Mouse (Mus musculus) stomach, embryonic 16.5 days (tissue): ENCODE data around the gene Gm20661. TPM values are rescaled to one million over a fixed set of nuclear protein-coding genes. Genes with fewer than 3 reads are reported as not detected.
A peak's percentile ranks its signal among the peaks of the same experiment; 100 is the strongest.
"Not testable (repeated sequence)": the region's sequence is repeated elsewhere in the genome, so short reads cannot be mapped to it uniquely, and the experiment has no call there.

Source experiments
- ATAC-seq: fragments of 200-750 bp; cut with Nextera tagmentation; 2 replicates; pipeline ENCODE4 v1.8.0; 2017; ENCODE audit warnings: moderate number of reproducible peaks, moderate TSS enrichment; ENCODE audit not compliant: insufficient read depth, low FRiP score
- H3K27ac ChIP-seq: fragments of 300-500 bp; sonication (generic); 2 replicates; pipeline ENCODE4 v1.5.1; 2014; ENCODE audit warnings: low read length
- H3K27me3 ChIP-seq: fragments of 300-500 bp; sonication (generic); 2 replicates; pipeline ENCODE4 v1.6.1; 2014; ENCODE audit warnings: low read length, control low read depth, mixed read lengths; ENCODE audit not compliant: control insufficient read depth, insufficient read depth
- H3K36me3 ChIP-seq: fragments of 300-500 bp; sonication (generic); 2 replicates; pipeline ENCODE4 v1.6.1; 2014; ENCODE audit warnings: low read length; ENCODE audit not compliant: control insufficient read depth, insufficient read depth
- H3K4me1 ChIP-seq: fragments of 300-500 bp; sonication (generic); 2 replicates; pipeline ENCODE4 v1.6.1; 2014; ENCODE audit warnings: low read length, control low read depth, mixed read lengths; ENCODE audit not compliant: control insufficient read depth, insufficient read depth
- H3K4me2 ChIP-seq: fragments of 300-500 bp; sonication (generic); 2 replicates; pipeline ENCODE4 v1.6.1; 2014; ENCODE audit warnings: low read depth, low read length, mixed read lengths
- H3K4me3 ChIP-seq: fragments of 300-500 bp; sonication (generic); replicated peaks from 2 replicates; pipeline ENCODE4 v1.5.1; 2014; ENCODE audit warnings: mild to moderate bottlenecking, low read length
- H3K9ac ChIP-seq: fragments of 300-500 bp; sonication (generic); 2 replicates; pipeline ENCODE4 v1.6.1; 2014; ENCODE audit warnings: low read length
- H3K9me3 ChIP-seq: fragments of 300-500 bp; sonication (generic); replicated peaks from 2 replicates; pipeline ENCODE4 v1.6.1; 2016; ENCODE audit warnings: low read length, control low read depth; ENCODE audit not compliant: control insufficient read depth
- WGBS: fragments of 180-500 bp; shearing (Covaris S2); extraction: QIAGEN DNeasy Blood & Tissue Kit; methylation state at CpG from one replicate; pipeline ENCODE4 v1.1.7; 2014; 5-methylcytosine and 5-hydroxymethylcytosine counted together
- polyA plus RNA-seq: library from polyadenylated mRNA; unstranded; fragments of >200 nt; fragmentation: Nextera tagmentation; extraction: Ambion mirVana; gene quantifications from 2 replicates; pipeline ENCODE4 v1.2.1, GENCODE M21; 2015

Gene Gm20661
- polyA plus RNA-seq, 1 experiment from 2014 or later, result 5.9 TPM

GRCm38 (mm10) chr9:108003531-108003890, 20.7 kb downstream of the Gm20661 start:
- Histone ChIP-seq H3K36me3 (no peaks in the 10 kb centered on the region), H3K9ac (peak overlapping the region; percentile 99), H3K27me3 (no peaks in the 10 kb centered on the region), H3K4me2 (peak overlapping the region; percentile 82), H3K4me1 (peaks cover 11% of the 10 kb centered on the region; the same call in 1 of the 2 replicates), H3K27ac (peak overlapping the region; percentile 91; the same call in 1 of the 2 replicates), H3K9me3 (no peaks in the 10 kb centered on the region), H3K4me3 (peak overlapping the region; percentile 85)
- ATAC-seq, result no peak
- 12% methylated on average over 8 of the region's 8 CpGs for WGBS

- peaks cover 11% of the 10 kb centered on the region; the same call in 1 of the 2 replicates for H3K4me1 ChIP-seq
- H3K27me3 ChIP-seq, result no peaks in the 10 kb centered on the region
- ATAC-seq, result no peak
- no peak overlapping the region for H3K4me3 ChIP-seq
- H3K36me3 ChIP-seq, result no peaks in the 10 kb centered on the region
- 79% methylated on average over 5 of the region's 5 CpGs for WGBS
- H3K4me2 ChIP-seq, result no peak overlapping the region
- no peak overlapping the region for H3K27ac ChIP-seq
- no peak overlapping the region for H3K9ac ChIP-seq
- no peaks in the 10 kb centered on the region for H3K9me3 ChIP-seq
Measured at GRCm38 (mm10) chr9:108008041-108008440, 25.2 kb downstream of the Gm20661 start.

GRCm38 (mm10) chr9:108010385-108010784, 27.5 kb downstream of the Gm20661 start:
- Histone ChIP-seq H3K27me3 (no peaks in the 10 kb centered on the region), H3K4me2 (no peak overlapping the region), H3K4me1 (no peaks in the 10 kb centered on the region), H3K36me3 (no peaks in the 10 kb centered on the region), H3K9ac (no peak overlapping the region), H3K27ac (no peak overlapping the region), H3K9me3 (no peaks in the 10 kb centered on the region), H3K4me3 (no peak overlapping the region)
- no peak for ATAC-seq

GRCm38 (mm10) chr9:108013577-108013976, 30.7 kb downstream of the Gm20661 start:
- ATAC-seq, H3K9me3 ChIP-seq, H3K4me2 ChIP-seq, H3K27ac ChIP-seq, H3K4me1 ChIP-seq, H3K27me3 ChIP-seq, H3K4me3 ChIP-seq, H3K9ac ChIP-seq, H3K36me3 ChIP-seq: not testable (repeated sequence)
- WGBS, result 98% methylated on average over 2 of the region's 2 CpGs

- no peak for ATAC-seq
- no peak overlapping the region for H3K27ac ChIP-seq
- no peak overlapping the region for H3K4me2 ChIP-seq
- H3K4me3 ChIP-seq, result no peak overlapping the region
- no peaks in the 10 kb centered on the region for H3K27me3 ChIP-seq
- peaks cover 2% of the 10 kb centered on the region; the same call in 1 of the 2 replicates for H3K4me1 ChIP-seq
- H3K36me3 ChIP-seq, result no peaks in the 10 kb centered on the region
- no peaks in the 10 kb centered on the region for H3K9me3 ChIP-seq
- H3K9ac ChIP-seq, result no peak overlapping the region
- WGBS, result 80% methylated on average over 3 of the region's 3 CpGs
Measured at GRCm38 (mm10) chr9:108017127-108017526, 34.3 kb downstream of the Gm20661 start.

GRCm38 (mm10) chr9:108020741-108021140, 37.9 kb downstream of the Gm20661 start:
- H3K4me1 ChIP-seq, result peaks cover 3% of the 10 kb centered on the region; the same call in 1 of the 2 replicates
- H3K27ac ChIP-seq, result no peak overlapping the region; the same call in 1 of the 2 replicates
- peaks cover 11% of the 10 kb centered on the region for H3K36me3 ChIP-seq
- no peak overlapping the region for H3K4me3 ChIP-seq
- no peak overlapping the region for H3K9ac ChIP-seq
- WGBS, result 88% methylated on average over 1 of the region's 1 CpGs
- no peaks in the 10 kb centered on the region for H3K27me3 ChIP-seq
- no peaks in the 10 kb centered on the region for H3K9me3 ChIP-seq
- ATAC-seq, result no peak
- no peak overlapping the region for H3K4me2 ChIP-seq

- no peak overlapping the region for H3K27ac ChIP-seq
- peaks cover 19% of the 10 kb centered on the region for H3K36me3 ChIP-seq
- no peaks in the 10 kb centered on the region for H3K9me3 ChIP-seq
- ATAC-seq, result no peak
- H3K4me3 ChIP-seq, result no peak overlapping the region
- WGBS, result 86% methylated on average over 3 of the region's 3 CpGs
- H3K27me3 ChIP-seq, result no peaks in the 10 kb centered on the region
- peaks cover 3% of the 10 kb centered on the region; the same call in 1 of the 2 replicates for H3K4me1 ChIP-seq
- no peak overlapping the region for H3K9ac ChIP-seq
- H3K4me2 ChIP-seq, result no peak overlapping the region
Measured at GRCm38 (mm10) chr9:108023216-108023615, 40.4 kb downstream of the Gm20661 start.

- Histone ChIP-seq H3K36me3 (peaks cover 19% of the 10 kb centered on the region), H3K9me3 (no peaks in the 10 kb centered on the region), H3K27ac (no peak overlapping the region), H3K4me2 (no peak overlapping the region), H3K4me1 (peaks cover 3% of the 10 kb centered on the region; the same call in 1 of the 2 replicates), H3K4me3 (no peak overlapping the region), H3K9ac (no peak overlapping the region), H3K27me3 (no peaks in the 10 kb centered on the region)
- WGBS, result 87% methylated on average over 3 of the region's 3 CpGs
- no peak for ATAC-seq
Measured at GRCm38 (mm10) chr9:108026584-108026983, 43.7 kb downstream of the Gm20661 start.

- no peaks in the 10 kb centered on the region for H3K9me3 ChIP-seq
- no peak overlapping the region for H3K9ac ChIP-seq
- no peak overlapping the region for H3K4me3 ChIP-seq
- no peaks in the 10 kb centered on the region for H3K4me1 ChIP-seq
- H3K27me3 ChIP-seq, result no peaks in the 10 kb centered on the region
- no peak for ATAC-seq
- 95% methylated on average over 3 of the region's 3 CpGs for WGBS
- H3K27ac ChIP-seq, result no peak overlapping the region
- H3K36me3 ChIP-seq, result peaks cover 27% of the 10 kb centered on the region
- H3K4me2 ChIP-seq, result no peak overlapping the region
Measured at GRCm38 (mm10) chr9:108027867-108028266, 45.0 kb downstream of the Gm20661 start.

- Histone ChIP-seq H3K36me3 (peaks cover 18% of the 10 kb centered on the region), H3K4me2 (no peak overlapping the region), H3K4me3 (no peak overlapping the region), H3K9ac (no peak overlapping the region), H3K27me3 (no peaks in the 10 kb centered on the region), H3K9me3 (no peaks in the 10 kb centered on the region), H3K4me1 (no peaks in the 10 kb centered on the region), H3K27ac (no peak overlapping the region)
- no peak for ATAC-seq
- 94% methylated on average over 5 of the region's 5 CpGs for WGBS
Measured at GRCm38 (mm10) chr9:108032126-108032525, 49.3 kb downstream of the Gm20661 start.
